Comparison of ENCODE assay signal across 9 mouse cellular contexts in genomic region chr1:42882258-42882657, GRCm38 (mm10).
"Had no signal": no experiment of that assay in that cellular context is flagged by ENCODE, and none has a peak within 500 bp of the region (broad histone marks: within the 10 kb centered on the region; RNA-seq: fewer than 3 reads in every experiment).

No protein-coding gene starts in this region.

- DNase-seq: kidney, adult 18-20 months; kidney, adult 9 months; kidney, postnatal 14 days; liver; lung, adult 18-20 months; lung, postnatal 10 days; lung, postnatal 36 days; midbrain, embryonic 14.5 days; thymus, postnatal 25 days had no signal
